Mouse (Mus musculus) macrophage (primary cell): ENCODE results near the gene Kdelr1. TPM values are rescaled to one million over a fixed set of nuclear protein-coding genes. Genes with fewer than 3 reads are reported as not detected.

Experiments used
- H3K27ac ChIP-seq: fragments of 350-480 bp; formaldehyde crosslinking; 2 replicates; pipeline ENCODE4 v1.9.0; 2021
- H3K36me3 ChIP-seq: fragments of 350-480 bp; formaldehyde crosslinking; 2 replicates; pipeline ENCODE4 v1.9.0; 2021; ENCODE audit errors: inconsistent target
- H3K4me3 ChIP-seq: fragments of 350-480 bp; formaldehyde crosslinking; 2 replicates; pipeline ENCODE4 v1.9.0; 2021; ENCODE audit errors: inconsistent target
- H3K79me2 ChIP-seq: fragments of 350-480 bp; formaldehyde crosslinking; 2 replicates; pipeline ENCODE4 v1.9.0; 2021; ENCODE audit errors: inconsistent target
- WGBS: methylation state at CpG from one replicate; pipeline ENCODE4 v1.1.7; 2026; ENCODE audit warnings: inconsistent platforms; ENCODE audit not compliant: missing documents; 5-methylcytosine and 5-hydroxymethylcytosine counted together
- polyA plus RNA-seq: library from polyadenylated mRNA; stranded (reverse); fragments of 250-400 nt; gene quantifications from 3 replicates; pipeline ENCODE4 v1.2.4, GENCODE M21; 2018; ENCODE audit warnings: inconsistent platforms
- total RNA-seq, 78 experiments: library from RNA; depleted of rRNA; stranded (reverse); fragments of 250-400 nt; gene quantifications; 1 replicate in 9 of 78; 2 replicates in 24 of 78; 3 replicates in 43 of 78; 4 replicates in 2 of 78; pipeline ENCODE4 v1.2.4; 2018; ENCODE audit warnings: inconsistent platforms in 56 of 78

The Kdelr1 gene
- total RNA-seq (2018; cell fraction: chromatin; rRNA removed): 10 to 100 TPM in 15 of 26 experiments, 1 to 10 TPM in 11; 4.2 to 41.0 (median 11.8) TPM
- 100 to 1,000 TPM in 10 of 26 experiments, 10 to 100 TPM in 16; 79.6 to 125 (median 90.5) TPM for total RNA-seq (2018; cell fraction: cytosol; rRNA removed)
- 10 to 100 TPM; 24.9 to 99.0 (median 55.4) TPM for total RNA-seq (2018; cell fraction: nucleus; rRNA removed)
- polyA plus RNA-seq: 103 to 141 TPM (median 125 TPM) in 3 replicates

DNA sequence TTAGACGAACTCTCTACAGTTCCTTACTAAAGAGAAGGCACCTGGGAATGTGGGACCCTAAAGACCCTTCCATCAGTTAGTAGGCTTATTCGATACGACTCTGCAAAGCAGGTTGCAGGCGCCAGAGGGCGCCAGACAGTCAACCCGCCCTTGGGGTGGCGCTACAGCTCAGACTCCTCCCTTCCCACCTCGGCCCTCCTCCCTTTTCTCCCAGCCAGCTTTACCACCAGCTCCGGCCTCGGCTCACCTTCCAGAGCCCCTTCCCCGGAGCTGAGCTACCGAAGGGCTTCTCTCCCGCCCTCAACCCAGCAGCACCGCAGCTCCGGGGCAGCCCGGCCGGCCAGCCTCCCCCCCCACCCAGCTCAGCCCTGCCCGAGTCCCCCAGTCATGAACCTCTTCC, at the start of gene Kdelr1:
Gene Kdelr1, plus strand, starts transcription at position 149 of the 400 bp plus-strand sequence.
- Histone ChIP-seq H3K36me3 (peaks cover 35% of the 10 kb centered on the region; the same call in 1 of the 2 replicates), H3K4me3 (peak within 1 kb of the TSS; percentile 82), H3K27ac (peak within 1 kb of the TSS; percentile 76), H3K79me2 (peaks cover 30% of the 10 kb centered on the region)
- WGBS: 4% methylated on average over 18 of the region's 18 CpGs

GRCm38 (mm10) chr7:45824598-45824997, 48.0 kb upstream of the Kdelr1 start, which contains the start of gene Kcnj14:
TSS of gene Kcnj14 (minus strand) at chr7:45824782.
- H3K4me3 ChIP-seq: no peak within 1 kb of the TSS
- no peak within 1 kb of the TSS for H3K27ac ChIP-seq
- H3K36me3 ChIP-seq: peaks cover 21% of the 10 kb centered on the region; the same call in 1 of the 2 replicates
- WGBS: 97% methylated on average over 5 of the region's 7 CpGs
- no peaks in the 10 kb centered on the region; the same call in 1 of the 2 replicates for H3K79me2 ChIP-seq

- H3K4me3 ChIP-seq: no peak overlapping the region
- peaks cover 21% of the 10 kb centered on the region; the same call in 1 of the 2 replicates for H3K36me3 ChIP-seq
- H3K27ac ChIP-seq: no peak overlapping the region
- 96% methylated on average over 7 of the region's 7 CpGs for WGBS
- peaks cover 9% of the 10 kb centered on the region; the same call in 1 of the 2 replicates for H3K79me2 ChIP-seq
These were observed 45.9 kb upstream of the Kdelr1 start for GRCm38 (mm10) chr7:45826631-45827030.

- Histone ChIP-seq H3K4me3 (peak within 1 kb of the TSS; percentile 97), H3K79me2 (peaks cover 9% of the 10 kb centered on the region; the same call in 1 of the 2 replicates), H3K27ac (peak within 1 kb of the TSS; percentile 44), H3K36me3 (peaks cover 19% of the 10 kb centered on the region; the same call in 1 of the 2 replicates)
- under 1% methylated on average over 35 of the region's 35 CpGs for WGBS
These were observed 42.0 kb upstream of the Kdelr1 start, which contains the start of gene Grwd1 for GRCm38 (mm10) chr7:45830427-45831127. TSS of gene Grwd1 (minus strand) at chr7:45830944.

- peak overlapping the region; percentile 97 for H3K4me3 ChIP-seq
- peaks cover 14% of the 10 kb centered on the region; the same call in 1 of the 2 replicates for H3K36me3 ChIP-seq
- H3K79me2 ChIP-seq: peaks cover 9% of the 10 kb centered on the region; the same call in 1 of the 2 replicates
- H3K27ac ChIP-seq: no peak overlapping the region
- WGBS: 24% methylated on average over 5 of the region's 5 CpGs
These were observed 41.4 kb upstream of the Kdelr1 start for GRCm38 (mm10) chr7:45831128-45831525.

DNA sequence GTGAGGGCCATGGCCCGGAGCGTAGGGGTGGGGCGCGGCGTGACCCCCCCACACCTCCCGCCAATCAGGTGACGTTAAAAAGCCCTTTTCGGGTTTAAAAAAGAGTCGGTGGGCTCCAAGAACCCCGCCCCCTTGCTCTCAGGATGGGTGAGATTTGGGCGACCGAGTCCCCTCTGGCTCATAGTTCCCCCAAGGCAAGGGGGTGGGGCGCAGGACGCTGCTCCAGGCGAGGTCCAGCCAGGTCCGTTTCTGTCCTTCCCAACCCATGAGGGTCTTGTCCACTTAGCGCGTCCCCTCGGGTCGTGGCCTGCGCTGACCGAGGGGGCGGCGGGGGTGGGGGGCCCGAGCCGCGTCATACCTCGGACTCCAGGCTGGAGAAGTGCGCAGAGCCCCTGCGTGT, 40.1 kb upstream of the Kdelr1 start:
- 22% methylated on average over 25 of the region's 30 CpGs for WGBS
- no peak overlapping the region for H3K4me3 ChIP-seq
- peaks cover 9% of the 10 kb centered on the region; the same call in 1 of the 2 replicates for H3K79me2 ChIP-seq
- no peak overlapping the region for H3K27ac ChIP-seq
- peaks cover under 1% of the 10 kb centered on the region; the same call in 1 of the 2 replicates for H3K36me3 ChIP-seq

DNA sequence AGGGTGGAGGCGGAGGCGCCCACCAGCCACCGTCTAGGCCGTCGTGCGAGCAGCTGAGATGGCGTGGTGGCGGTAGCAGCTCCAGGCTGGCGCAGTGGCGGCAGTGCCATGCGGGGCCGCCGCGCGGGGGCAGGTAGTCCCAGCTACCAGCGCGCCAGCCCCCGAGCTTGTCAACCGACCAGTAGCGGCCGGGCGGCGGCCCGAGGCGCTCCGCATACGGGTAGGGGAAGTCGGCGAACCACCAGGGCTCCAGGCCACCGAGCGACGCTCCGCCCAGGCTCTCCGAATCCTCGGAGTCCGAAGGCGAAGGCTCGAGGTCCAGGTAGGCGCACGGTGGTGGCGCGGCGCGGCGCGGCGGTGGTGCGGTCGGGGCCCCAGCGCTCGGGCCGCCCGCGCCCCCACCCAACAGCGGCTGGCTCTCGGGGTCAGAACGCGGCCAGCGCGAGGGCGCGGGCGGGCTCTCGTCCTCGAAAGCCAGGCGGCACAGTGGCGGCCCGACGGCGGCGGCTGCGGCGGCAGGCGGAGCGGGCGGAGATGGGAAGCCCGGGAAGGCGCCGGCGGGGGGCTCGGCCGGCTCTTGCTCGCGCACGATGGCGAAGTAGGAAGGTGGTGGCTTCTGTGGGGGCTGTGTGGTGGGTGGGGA, 39.3 kb upstream of the Kdelr1 start:
- H3K4me3 ChIP-seq: no peak overlapping the region
- no peak overlapping the region for H3K27ac ChIP-seq
- H3K79me2 ChIP-seq: peaks cover 9% of the 10 kb centered on the region; the same call in 1 of the 2 replicates
- no peaks in the 10 kb centered on the region for H3K36me3 ChIP-seq
- WGBS: 1% methylated on average over 85 of the region's 86 CpGs

GRCm38 (mm10) chr7:45833924-45834323, 38.6 kb upstream of the Kdelr1 start:
- peaks cover 9% of the 10 kb centered on the region; the same call in 1 of the 2 replicates for H3K79me2 ChIP-seq
- no peaks in the 10 kb centered on the region for H3K36me3 ChIP-seq
- no peak overlapping the region for H3K4me3 ChIP-seq
- WGBS: 14% methylated on average over 31 of the region's 31 CpGs
- no peak overlapping the region for H3K27ac ChIP-seq

- Histone ChIP-seq H3K36me3 (no peaks in the 10 kb centered on the region), H3K4me3 (no peak overlapping the region), H3K27ac (no peak overlapping the region), H3K79me2 (no peaks in the 10 kb centered on the region)
- 94% methylated on average over 10 of the region's 10 CpGs for WGBS
These were observed 29.4 kb upstream of the Kdelr1 start for GRCm38 (mm10) chr7:45842950-45843744.

GRCm38 (mm10) chr7:45848447-45849027, 24.0 kb upstream of the Kdelr1 start:
- no peak overlapping the region for H3K27ac ChIP-seq
- no peaks in the 10 kb centered on the region for H3K79me2 ChIP-seq
- H3K36me3 ChIP-seq: no peaks in the 10 kb centered on the region
- WGBS: 56% methylated on average over 6 of the region's 6 CpGs
- H3K4me3 ChIP-seq: no peak overlapping the region

GRCm38 (mm10) chr7:45850661-45851060, 21.9 kb upstream of the Kdelr1 start:
- Histone ChIP-seq H3K36me3 (no peaks in the 10 kb centered on the region), H3K4me3 (no peak overlapping the region), H3K27ac (no peak overlapping the region), H3K79me2 (no peaks in the 10 kb centered on the region)
- 80% methylated on average over 3 of the region's 3 CpGs for WGBS

- H3K27ac ChIP-seq: no peak overlapping the region
- no peak overlapping the region for H3K4me3 ChIP-seq
- no peaks in the 10 kb centered on the region for H3K79me2 ChIP-seq
- H3K36me3 ChIP-seq: no peaks in the 10 kb centered on the region
- WGBS: 94% methylated on average over 12 of the region's 12 CpGs
These were observed 19.5 kb upstream of the Kdelr1 start for GRCm38 (mm10) chr7:45853089-45853488.

DNA sequence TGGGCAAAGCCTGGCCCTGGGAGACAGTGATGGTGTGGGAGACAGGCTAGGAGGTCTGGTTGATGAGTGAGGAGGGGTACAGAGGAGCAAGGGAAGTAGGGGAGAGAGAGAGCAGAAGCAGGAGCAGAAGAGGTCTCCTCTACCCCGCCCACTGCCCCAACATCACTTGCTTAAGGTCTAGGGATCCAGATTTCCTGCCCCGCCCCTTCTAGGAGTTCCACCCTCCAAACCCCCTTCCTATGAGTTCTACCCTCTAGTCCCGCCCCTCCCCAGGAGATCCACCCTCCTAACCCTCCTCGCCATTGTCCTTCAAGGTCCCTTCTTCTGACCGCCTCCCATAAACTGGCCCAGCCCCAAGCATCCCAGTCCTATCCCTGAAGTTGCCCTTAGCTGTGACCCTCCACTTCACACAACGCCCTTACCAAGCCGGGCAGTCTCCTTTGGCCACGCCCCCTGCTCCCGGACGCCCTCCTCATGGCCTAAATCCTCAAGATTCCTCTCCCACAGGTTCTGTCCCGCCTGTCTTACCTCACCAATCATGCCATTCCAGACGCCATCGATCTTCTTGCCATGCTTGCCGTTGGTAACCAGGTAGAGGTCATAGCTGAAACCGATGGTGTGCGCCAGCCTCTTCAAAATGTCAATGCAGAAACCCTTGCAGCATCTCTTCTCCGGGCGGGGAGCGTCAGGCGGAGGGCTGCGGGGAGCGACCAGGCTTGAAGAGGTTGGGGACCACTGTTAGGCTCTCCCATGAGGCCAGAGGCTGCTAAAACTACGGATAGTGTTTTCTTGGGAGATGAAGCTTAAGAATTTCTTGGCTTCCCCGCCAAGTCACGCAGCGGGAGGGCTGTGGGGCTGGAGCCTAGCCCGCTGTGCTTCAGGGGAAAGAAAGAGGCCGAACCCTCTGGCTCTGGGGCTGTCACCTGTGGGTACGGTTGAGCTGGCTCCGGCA, 15.3 kb upstream of the Kdelr1 start:
- no peaks in the 10 kb centered on the region for H3K36me3 ChIP-seq
- H3K27ac ChIP-seq: no peak overlapping the region
- H3K79me2 ChIP-seq: no peaks in the 10 kb centered on the region
- 10% methylated on average over 30 of the region's 30 CpGs for WGBS
- H3K4me3 ChIP-seq: no peak overlapping the region
